Mouse (Mus musculus) gastrocnemius, adult 18-20 months (tissue): ENCODE results near the gene Rnf149. TPM values are rescaled to one million over a fixed set of nuclear protein-coding genes. Genes with fewer than 3 reads are reported as not detected.

ENCODE experiments used
- DNase-seq: peaks from one replicate; pipeline ENCODE4 v3.0.0; 2021; ENCODE audit warnings: low spot score
- total RNA-seq, 2 experiments: library from RNA; stranded (reverse); gene quantifications; 2 replicates each; pipeline ENCODE4 v1.2.3; 2021

The Rnf149 gene
- total RNA-seq, 2 experiments from 2014 or later = 7.4 to 8.5 TPM

- peak; percentile 26 for DNase-seq
Measured at GRCm38 (mm10) chr1:39576431-39577243, 568 bp downstream of the Rnf149 start.

- DNase-seq = no peak
Measured at GRCm38 (mm10) chr1:39575778-39576375, 1.3 kb downstream of the Rnf149 start.

- no peak for DNase-seq
Measured at GRCm38 (mm10) chr1:39573890-39574289, 3.3 kb downstream of the Rnf149 start.

GRCm38 (mm10) chr1:39571653-39572052 lies 5.6 kb downstream of the Rnf149 start:
- no peak for DNase-seq

GRCm38 (mm10) chr1:39568079-39568478 lies 9.1 kb downstream of the Rnf149 start:
- no peak for DNase-seq

GRCm38 (mm10) chr1:39564603-39565002 lies 12.6 kb downstream of the Rnf149 start:
- no peak for DNase-seq

GRCm38 (mm10) chr1:39563161-39563560 lies 14.0 kb downstream of the Rnf149 start:
- DNase-seq = no peak

GRCm38 (mm10) chr1:39561920-39562319 lies 15.3 kb downstream of the Rnf149 start:
- no peak for DNase-seq

- no peak for DNase-seq
Measured at GRCm38 (mm10) chr1:39559009-39559408, 18.2 kb downstream of the Rnf149 start.

GRCm38 (mm10) chr1:39555556-39556415 lies 21.4 kb downstream of the Rnf149 start:
- no peak for DNase-seq

GRCm38 (mm10) chr1:39549831-39550230 lies 27.4 kb downstream of the Rnf149 start:
- no peak for DNase-seq

- DNase-seq = no peak
Measured at GRCm38 (mm10) chr1:39547238-39547637, 30.0 kb downstream of the Rnf149 start.

- DNase-seq = no peak
Measured at GRCm38 (mm10) chr1:39546160-39546866, 30.9 kb downstream of the Rnf149 start.

- DNase-seq = no peak
Measured at GRCm38 (mm10) chr1:39545589-39545988, 31.6 kb downstream of the Rnf149 start.

- DNase-seq = no peak
Measured at GRCm38 (mm10) chr1:39540592-39540991, 36.6 kb downstream of the Rnf149 start.

- no peak for DNase-seq
Measured at GRCm38 (mm10) chr1:39537631-39538380, 39.4 kb downstream of the Rnf149 start.

GRCm38 (mm10) chr1:39536701-39537100 lies 40.5 kb downstream of the Rnf149 start:
- DNase-seq = no peak

GRCm38 (mm10) chr1:39535515-39536311 lies 41.5 kb downstream of the Rnf149 start:
- DNase-seq = peak; percentile 98

- DNase-seq = no peak
Measured at GRCm38 (mm10) chr1:39534831-39535230, 42.4 kb downstream of the Rnf149 start, which contains the start of gene Cnot11. Cnot11 (plus strand) TSS chr1:39534992.

- no peak for DNase-seq
Measured at GRCm38 (mm10) chr1:39533917-39534316, 43.3 kb downstream of the Rnf149 start.
